Mouse (Mus musculus) stomach, postnatal 0 days (tissue): Measurements from ENCODE around the gene Ap3d1. TPM values are rescaled to one million over a fixed set of nuclear protein-coding genes. Genes with fewer than 3 reads are reported as not detected.

Experiments
- ATAC-seq: fragments of 200-750 bp; cut with Nextera tagmentation; 2 replicates; pipeline ENCODE4 v1.8.0; 2017; ENCODE audit not compliant: low FRiP score, low TSS enrichment
- DNase-seq: peaks from one replicate; pipeline ENCODE4 v3.0.0-alpha.2; 2016; ENCODE audit warnings: low spot score
- H3K27ac ChIP-seq: fragments of 300-500 bp; sonication (generic); replicated peaks from 2 replicates; pipeline ENCODE4 v1.5.1; 2014; ENCODE audit warnings: mild to moderate bottlenecking, control low read depth
- H3K27me3 ChIP-seq: fragments of 300-500 bp; sonication (generic); 2 replicates; pipeline ENCODE4 v1.6.1; 2014; ENCODE audit warnings: low read length; ENCODE audit not compliant: control insufficient read depth, insufficient read depth
- H3K36me3 ChIP-seq: fragments of 300-500 bp; sonication (generic); 2 replicates; pipeline ENCODE4 v1.6.1; 2014; ENCODE audit warnings: low read length, mixed read lengths; ENCODE audit not compliant: control insufficient read depth, insufficient read depth
- H3K4me1 ChIP-seq: fragments of 300-500 bp; sonication (generic); replicated peaks from 2 replicates; pipeline ENCODE4 v1.6.1; 2014; ENCODE audit warnings: antibody characterized with exemption; ENCODE audit not compliant: control insufficient read depth, insufficient read depth
- H3K4me2 ChIP-seq: fragments of 300-500 bp; sonication (generic); replicated peaks from 2 replicates; pipeline ENCODE4 v1.6.1; 2014; ENCODE audit warnings: low read depth, mild to moderate bottlenecking, control low read depth, moderate library complexity
- H3K4me3 ChIP-seq: fragments of 300-500 bp; sonication (generic); 2 replicates; pipeline ENCODE4 v1.5.1; 2014; ENCODE audit warnings: low read depth, low read length, control low read depth
- H3K9ac ChIP-seq: fragments of 300-500 bp; sonication (generic); 2 replicates; pipeline ENCODE4 v1.6.1; 2014; ENCODE audit warnings: mild to moderate bottlenecking, low read length, control low read depth, mixed read lengths
- H3K9me3 ChIP-seq: fragments of 300-500 bp; sonication (generic); 2 replicates; pipeline ENCODE4 v1.6.1; 2016; ENCODE audit warnings: low read length; ENCODE audit not compliant: control insufficient read depth
- CTCF ChIP-seq: IDR thresholded peaks from 2 replicates; pipeline ENCODE4 v1.5.1; 2016; ENCODE audit warnings: antibody characterized with exemption, low read depth, mild to moderate bottlenecking, moderate library complexity
- EP300 ChIP-seq: optimal IDR thresholded peaks from 2 replicates; pipeline ENCODE3; 2016; ENCODE audit warnings: antibody characterized with exemption
- WGBS: fragments of 180-500 bp; shearing (Covaris S2); extraction: QIAGEN DNeasy Blood & Tissue Kit; methylation state at CpG from one replicate; pipeline ENCODE4 v1.1.7; 2014; 5-methylcytosine and 5-hydroxymethylcytosine counted together
- polyA plus RNA-seq: library from polyadenylated mRNA; unstranded; fragments of >200 nt; fragmentation: Nextera tagmentation; extraction: Ambion mirVana; gene quantifications from 2 replicates; pipeline ENCODE4 v1.2.1, GENCODE M21; 2015

Ap3d1 gene
- polyA plus RNA-seq, 1 experiment from 2014 or later: 38.7 TPM

GRCm38 (mm10) chr10:80682003-80682402 is 60.1 kb downstream of the Ap3d1 start:
- H3K27ac ChIP-seq: no peak overlapping the region
- DNase-seq: no peak
- H3K9me3 ChIP-seq: no peaks in the 10 kb centered on the region
- TF ChIP-seq CTCF: no peak
- no peak for TF ChIP-seq EP300
- H3K4me1 ChIP-seq: peaks cover 21% of the 10 kb centered on the region
- peaks cover 15% of the 10 kb centered on the region; the same call in 1 of the 2 replicates for H3K36me3 ChIP-seq
- H3K4me3 ChIP-seq: no peak overlapping the region
- no peak overlapping the region for H3K4me2 ChIP-seq
- 91% methylated on average over 6 of the region's 6 CpGs for whole genome bisulfite sequencing
- no peak for ATAC-seq
- H3K27me3 ChIP-seq: no peaks in the 10 kb centered on the region
- H3K9ac ChIP-seq: no peak overlapping the region

DNA sequence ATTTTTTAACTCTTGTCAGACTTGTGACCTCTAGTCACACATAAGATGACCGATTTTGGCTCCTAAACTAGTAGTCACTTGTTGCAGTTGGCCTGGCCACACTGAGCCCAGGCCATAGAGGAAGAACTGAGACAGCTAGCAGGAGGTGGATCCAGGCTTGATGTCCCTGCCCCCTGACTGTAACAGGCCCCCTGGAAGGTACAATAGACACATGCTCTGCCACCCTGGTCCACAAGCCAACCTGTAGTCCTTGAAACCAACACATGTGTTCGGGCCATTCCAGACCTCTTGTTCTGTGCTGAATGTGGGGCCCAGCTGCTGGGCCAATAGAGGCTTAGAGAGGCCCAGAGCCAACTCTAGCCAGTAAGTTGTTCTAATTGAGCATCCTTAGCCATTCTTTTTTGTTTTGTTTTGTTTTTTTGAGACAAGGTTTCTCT is 61.8 kb downstream of the Ap3d1 start:
- Histone ChIP-seq H3K9me3 (no peaks in the 10 kb centered on the region), H3K4me2 (no peak overlapping the region), H3K27ac (peak overlapping the region; percentile 100; the same call in 1 of the 2 replicates), H3K4me3 (no peak overlapping the region), H3K27me3 (no peaks in the 10 kb centered on the region), H3K9ac (no peak overlapping the region), H3K36me3 (peaks cover 4% of the 10 kb centered on the region; the same call in 1 of the 2 replicates), H3K4me1 (peaks cover 22% of the 10 kb centered on the region)
- 65% methylated on average over 2 of the region's 2 CpGs for WGBS
- TF ChIP-seq EP300 (no peak), CTCF (no peak)
- DNase-seq: no peak
- no peak for ATAC-seq

DNA sequence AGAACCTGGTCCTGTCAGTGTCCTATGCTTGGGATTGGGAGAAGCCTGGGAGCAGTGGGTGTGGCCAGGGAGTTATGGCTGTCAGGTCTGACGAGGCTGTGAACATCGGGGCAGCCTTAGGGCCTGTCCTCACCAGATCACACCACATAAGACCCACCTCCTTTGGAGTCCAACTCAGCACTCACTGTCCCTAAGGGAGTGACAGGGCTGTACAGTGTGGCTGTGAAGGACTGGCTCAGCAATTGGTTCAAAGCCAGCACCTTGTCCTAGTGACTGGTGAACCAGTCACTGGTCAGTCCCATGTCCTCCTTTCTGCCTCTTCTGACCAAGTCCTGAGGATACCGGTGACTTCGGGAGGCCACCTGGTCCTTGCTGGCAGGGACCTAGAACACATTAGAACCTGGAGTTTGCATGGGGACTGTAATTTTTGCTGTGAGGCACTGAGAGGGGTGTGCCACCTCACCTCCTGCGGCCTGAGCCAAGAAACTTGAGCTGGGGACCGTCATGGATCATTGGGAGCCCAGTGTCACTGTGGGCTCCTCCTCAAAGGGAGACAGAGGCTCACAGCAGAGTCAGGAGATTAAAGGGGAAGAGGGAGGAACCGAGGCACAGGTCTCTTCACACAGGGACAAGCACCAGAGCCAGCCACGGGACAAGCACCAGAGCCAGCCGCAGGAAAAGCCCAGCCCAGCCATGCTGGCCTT is 62.4 kb downstream of the Ap3d1 start:
- Histone ChIP-seq H3K4me3 (no peak overlapping the region), H3K9ac (no peak overlapping the region), H3K4me1 (peaks cover 22% of the 10 kb centered on the region), H3K4me2 (no peak overlapping the region), H3K27ac (peak overlapping the region; percentile 100), H3K36me3 (no peaks in the 10 kb centered on the region), H3K27me3 (no peaks in the 10 kb centered on the region), H3K9me3 (no peaks in the 10 kb centered on the region)
- no peak for DNase-seq
- ATAC-seq: no peak
- WGBS: 50% methylated on average over 9 of the region's 9 CpGs
- TF ChIP-seq EP300: no peak
- no peak for TF ChIP-seq CTCF

DNA sequence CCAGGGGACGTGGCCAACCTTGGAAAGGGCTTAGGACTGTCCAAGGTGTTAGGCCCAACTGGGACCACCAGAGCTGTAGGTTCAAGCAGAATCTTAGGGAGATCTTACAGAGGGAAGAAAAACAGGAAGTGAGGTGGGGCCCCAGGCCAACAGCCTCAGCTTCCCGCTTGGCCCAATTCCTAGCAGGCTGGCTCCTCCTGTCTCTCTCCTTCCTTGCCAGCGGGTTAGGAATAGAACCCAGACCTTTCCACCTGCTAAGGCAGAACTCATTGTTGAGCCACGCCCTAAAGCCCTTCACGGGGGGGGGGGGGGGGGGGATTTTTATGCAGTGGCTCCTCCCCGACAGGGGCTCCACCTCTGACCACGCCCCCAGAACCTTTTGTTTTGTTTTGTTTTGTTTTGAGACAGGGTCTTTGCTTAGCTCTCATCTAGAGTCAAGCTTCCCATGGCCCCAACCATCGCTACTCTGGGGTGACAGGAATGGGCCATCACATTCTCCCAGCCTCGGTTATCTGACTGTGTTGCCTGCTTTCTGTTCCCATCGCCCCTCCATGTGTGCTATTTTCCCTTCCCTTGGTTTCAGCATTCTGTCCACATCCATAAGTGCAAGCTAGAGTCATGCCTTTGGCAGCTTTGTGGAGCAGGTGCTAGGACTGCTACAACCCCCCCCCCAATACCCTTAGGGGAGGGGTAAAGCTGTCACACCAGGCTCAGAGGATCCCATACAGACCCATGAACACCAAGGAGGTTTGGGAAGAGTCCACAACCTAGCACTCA is 63.3 kb downstream of the Ap3d1 start:
- peak overlapping the region; percentile 100 for H3K27ac ChIP-seq
- H3K27me3 ChIP-seq: no peaks in the 10 kb centered on the region
- no peaks in the 10 kb centered on the region for H3K36me3 ChIP-seq
- H3K9me3 ChIP-seq: no peaks in the 10 kb centered on the region
- peak overlapping the region; percentile 14 for H3K4me2 ChIP-seq
- WGBS: 49% methylated on average over 8 of the region's 10 CpGs
- no peak overlapping the region for H3K4me3 ChIP-seq
- peak overlapping the region; percentile 83; the same call in 1 of the 2 replicates for H3K9ac ChIP-seq
- no peak for ATAC-seq
- peaks cover 31% of the 10 kb centered on the region for H3K4me1 ChIP-seq
- peak; percentile 57 for DNase-seq
- no peak for TF ChIP-seq EP300
- TF ChIP-seq CTCF: no peak

GRCm38 (mm10) chr10:80677942-80678436 is 64.1 kb downstream of the Ap3d1 start, which contains the start of gene Mknk2:
TSS of gene Mknk2 (minus strand) at chr10:80678112.
- peak; percentile 76 for ATAC-seq

More at GRCm38 (mm10) chr10:80677942-80678436, 64.1 kb downstream of the Ap3d1 start, which contains the start of gene Mknk2:
- peak within 1 kb of the TSS; percentile 78 for H3K4me2 ChIP-seq
- peak; percentile 98 for DNase-seq
- WGBS: 4% methylated on average over 8 of the region's 8 CpGs
- H3K9me3 ChIP-seq: no peaks in the 10 kb centered on the region
- peaks cover 31% of the 10 kb centered on the region for H3K4me1 ChIP-seq
- peak within 1 kb of the TSS; percentile 83 for H3K9ac ChIP-seq
- H3K36me3 ChIP-seq: 0 out of 2 replicates have a peak, but pooled peaks cover 4% of the 10 kb centered on the region
- peak within 1 kb of the TSS; percentile 100 for H3K27ac ChIP-seq
- peak within 1 kb of the TSS; percentile 92 for H3K4me3 ChIP-seq
- H3K27me3 ChIP-seq: no peaks in the 10 kb centered on the region
- TF ChIP-seq CTCF: peak; percentile 32; the same call in 1 of the 2 replicates
- TF ChIP-seq EP300: no peak
